Mouse (Mus musculus) heart, adult 11 months (tissue): ENCODE results near the gene Maneal.

Experiments
- DNase-seq: peaks from one replicate; pipeline ENCODE4 v3.0.0; 2022

The Maneal gene

GRCm38 (mm10) chr4:124847573-124847972 is 14.4 kb downstream of the Maneal start:
- peak; percentile 97 for DNase-seq

GRCm38 (mm10) chr4:124843493-124843892 is 18.5 kb downstream of the Maneal start:
- no peak for DNase-seq

- DNase-seq = no peak
These were observed 21.0 kb downstream of the Maneal start for GRCm38 (mm10) chr4:124840998-124841397.

GRCm38 (mm10) chr4:124838035-124838700 is 23.8 kb downstream of the Maneal start:
- DNase-seq = no peak

- DNase-seq = no peak
These were observed 29.2 kb downstream of the Maneal start for GRCm38 (mm10) chr4:124832796-124833195.

- no peak for DNase-seq
These were observed 32.3 kb downstream of the Maneal start for GRCm38 (mm10) chr4:124829671-124830070.

GRCm38 (mm10) chr4:124825371-124825965 is 36.5 kb downstream of the Maneal start:
- no peak for DNase-seq

- no peak for DNase-seq
These were observed 37.0 kb downstream of the Maneal start for GRCm38 (mm10) chr4:124824967-124825366.

- DNase-seq = no peak
These were observed 43.1 kb downstream of the Maneal start for GRCm38 (mm10) chr4:124818832-124819231.

GRCm38 (mm10) chr4:124817803-124818202 is 44.2 kb downstream of the Maneal start:
- peak; percentile 97 for DNase-seq

GRCm38 (mm10) chr4:124815901-124816300 is 46.1 kb downstream of the Maneal start:
- peak; percentile 93 for DNase-seq

- no peak for DNase-seq
These were observed 50.5 kb downstream of the Maneal start for GRCm38 (mm10) chr4:124811347-124811975.

- no peak for DNase-seq
These were observed 51.9 kb downstream of the Maneal start for GRCm38 (mm10) chr4:124810056-124810455.

- DNase-seq = no peak
These were observed 52.7 kb downstream of the Maneal start for GRCm38 (mm10) chr4:124809136-124809883.

- peak; percentile 95 for DNase-seq
These were observed 53.5 kb downstream of the Maneal start for GRCm38 (mm10) chr4:124808511-124808910.
